Mouse (Mus musculus): ENCODE measurements around the gene Pnldc1.

Pnldc1 gene

GRCm38 (mm10) chr17:12859006-12859520 lies 51.0 kb downstream of the Pnldc1 start:
- no peak for DNase-seq (ENCODE audit: low read depth, low spot score)

- DNase-seq (ENCODE audit: low read depth, low spot score) = no peak
These were observed 52.0 kb downstream of the Pnldc1 start for GRCm38 (mm10) chr17:12858072-12858471.

- no peak for DNase-seq (ENCODE audit: low read depth, low spot score)
These were observed 52.6 kb downstream of the Pnldc1 start for GRCm38 (mm10) chr17:12857395-12857794.

GRCm38 (mm10) chr17:12854386-12854785 lies 55.6 kb downstream of the Pnldc1 start:
- DNase-seq (ENCODE audit: low read depth, low spot score) = no peak

GRCm38 (mm10) chr17:12853821-12854220 lies 56.2 kb downstream of the Pnldc1 start:
- no peak for DNase-seq (ENCODE audit: low read depth, low spot score)

- DNase-seq (ENCODE audit: low read depth, low spot score) = no peak
These were observed 58.3 kb downstream of the Pnldc1 start for GRCm38 (mm10) chr17:12851689-12852088.

GRCm38 (mm10) chr17:12849778-12850382 lies 60.1 kb downstream of the Pnldc1 start:
- DNase-seq (ENCODE audit: low read depth, low spot score) = no peak

- no peak for DNase-seq (ENCODE audit: low read depth, low spot score)
These were observed 62.3 kb downstream of the Pnldc1 start for GRCm38 (mm10) chr17:12847736-12848135.

GRCm38 (mm10) chr17:12846474-12846873 lies 63.6 kb downstream of the Pnldc1 start:
- DNase-seq (ENCODE audit: low read depth, low spot score) = no peak

- DNase-seq (ENCODE audit: low read depth, low spot score) = no peak
These were observed 64.2 kb downstream of the Pnldc1 start for GRCm38 (mm10) chr17:12845862-12846261.

- no peak for DNase-seq (ENCODE audit: low read depth, low spot score)
These were observed 65.5 kb downstream of the Pnldc1 start for GRCm38 (mm10) chr17:12844540-12844939.

- DNase-seq (ENCODE audit: low read depth, low spot score) = no peak
These were observed 66.2 kb downstream of the Pnldc1 start for GRCm38 (mm10) chr17:12843826-12844225.

GRCm38 (mm10) chr17:12839475-12840267 lies 70.4 kb downstream of the Pnldc1 start:
- DNase-seq (ENCODE audit: low read depth, low spot score) = no peak
